Mouse (Mus musculus) retina, adult 2 months (tissue): ENCODE measurements around the gene Cmip.
A peak's percentile ranks its signal among the peaks of the same experiment; 100 is the strongest.
"Not testable (repeated sequence)": the region's sequence is repeated elsewhere in the genome, so short reads cannot be mapped to it uniquely, and the experiment has no call there.

ENCODE experiments used
- DNase-seq: peaks from one replicate; pipeline ENCODE4 v3.0.0-alpha.2; 2012; ENCODE audit warnings: low read depth, low spot score

Gene Cmip

DNA sequence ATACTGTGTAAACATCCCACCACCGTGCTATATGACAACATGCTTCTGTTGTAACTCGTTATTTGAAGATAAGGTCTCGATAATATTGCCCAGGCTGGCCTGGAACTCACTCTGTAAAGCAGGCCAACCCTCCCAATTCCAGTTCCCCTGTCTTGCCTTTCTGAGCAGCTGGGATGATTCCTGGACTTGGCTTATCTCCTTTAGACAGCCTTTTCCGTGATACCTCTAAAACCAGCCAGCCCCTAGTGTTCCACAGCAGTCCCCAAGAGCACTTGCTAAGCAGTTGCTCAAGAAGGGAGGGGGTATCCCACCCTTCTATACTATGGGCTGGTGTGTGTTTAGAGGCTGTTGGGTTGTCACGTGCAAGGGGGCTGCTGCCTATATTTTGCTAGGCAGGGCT lies 165.0 kb downstream of the Cmip start:
- no peak for DNase-seq

DNA sequence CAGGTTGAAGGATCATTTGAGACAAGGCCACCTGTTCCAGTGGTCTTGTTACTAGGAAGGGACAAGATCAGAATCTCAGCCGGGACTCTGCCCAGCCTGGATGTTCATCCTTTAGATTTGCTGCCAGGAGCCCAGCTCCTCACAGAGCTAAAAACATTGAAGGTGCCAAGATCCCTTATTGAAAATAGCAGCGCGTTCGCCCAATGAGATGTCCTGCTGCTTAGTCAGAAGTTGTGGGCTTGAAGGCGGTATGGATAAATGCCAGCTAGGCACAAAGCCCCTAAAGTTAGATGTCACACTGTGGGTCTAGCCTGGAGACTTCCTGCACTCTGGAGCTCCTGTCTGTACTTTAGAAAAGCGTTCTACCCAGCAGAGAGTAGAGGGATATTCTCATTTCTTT lies 165.5 kb downstream of the Cmip start:
- DNase-seq: no peak

DNA sequence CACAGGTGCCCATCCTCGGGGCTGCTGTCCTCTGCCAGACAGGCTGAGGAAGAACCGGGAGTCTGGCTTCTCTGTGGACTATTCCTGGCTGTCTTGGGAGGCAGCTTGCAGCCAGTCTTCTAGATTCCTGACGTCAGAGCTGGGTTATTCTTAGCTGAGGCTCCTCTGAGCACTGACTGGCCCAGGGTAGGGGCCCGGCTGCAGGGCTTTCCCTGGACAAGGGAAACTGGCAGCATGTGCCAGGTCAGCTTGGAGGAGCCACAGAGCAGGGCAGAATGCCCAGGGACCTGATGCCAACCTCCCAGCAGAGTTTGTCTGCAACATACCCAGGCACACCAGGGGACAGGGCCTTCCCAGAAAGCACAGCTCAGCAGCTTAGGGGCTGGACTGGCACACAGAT lies 166.2 kb downstream of the Cmip start:
- DNase-seq: peak; percentile 37

DNA sequence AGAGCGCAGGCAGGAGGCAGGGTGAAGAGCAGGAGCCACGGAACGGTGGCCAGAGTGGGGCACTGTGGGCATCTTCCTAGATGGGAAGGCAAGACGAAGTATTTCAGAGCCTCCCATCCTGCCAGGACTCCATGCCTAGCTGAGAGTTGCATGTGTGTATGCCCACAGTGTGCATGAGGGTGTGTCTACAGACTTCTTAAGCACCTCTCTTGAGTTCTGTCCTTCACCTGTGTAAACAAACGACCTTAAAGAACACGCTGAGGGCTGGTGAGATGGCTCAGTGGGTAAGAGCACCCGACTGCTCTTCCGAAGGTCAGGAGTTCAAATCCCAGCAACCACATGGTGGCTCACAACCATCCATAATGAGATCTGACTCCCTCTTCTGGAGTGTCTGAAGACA lies 171.0 kb downstream of the Cmip start:
- not testable (repeated sequence) for DNase-seq

DNA sequence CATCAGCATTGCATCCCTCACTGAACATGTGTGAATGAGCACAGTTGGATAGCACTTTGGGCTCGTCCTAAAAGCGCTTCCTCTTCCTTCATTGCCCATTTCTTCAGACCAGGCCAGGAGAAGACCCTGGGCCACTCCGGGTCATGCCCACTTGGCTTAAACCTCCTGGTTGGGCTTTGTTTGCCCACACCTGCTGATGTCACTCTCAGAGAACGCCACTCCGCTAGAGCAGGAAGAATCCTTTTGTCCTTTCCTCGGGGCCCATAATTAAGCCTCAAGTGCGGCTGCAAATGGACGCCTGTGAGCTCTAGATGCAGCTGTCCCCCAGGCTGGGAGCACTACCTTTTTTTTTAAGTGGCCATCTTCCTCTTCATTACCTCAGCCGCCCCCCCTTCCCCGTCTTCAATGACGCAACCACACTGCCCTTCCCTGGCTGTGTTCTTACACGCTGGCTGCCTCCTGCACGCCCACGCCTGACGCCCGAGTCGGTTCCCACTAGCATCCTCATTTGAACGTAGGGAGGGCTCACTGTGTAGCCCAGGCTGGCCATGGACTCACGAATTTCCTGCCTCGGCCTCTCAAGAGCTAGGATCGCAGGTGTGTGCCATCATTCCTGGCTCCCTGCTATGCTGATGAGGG lies 171.8 kb downstream of the Cmip start:
- no peak for DNase-seq

DNA sequence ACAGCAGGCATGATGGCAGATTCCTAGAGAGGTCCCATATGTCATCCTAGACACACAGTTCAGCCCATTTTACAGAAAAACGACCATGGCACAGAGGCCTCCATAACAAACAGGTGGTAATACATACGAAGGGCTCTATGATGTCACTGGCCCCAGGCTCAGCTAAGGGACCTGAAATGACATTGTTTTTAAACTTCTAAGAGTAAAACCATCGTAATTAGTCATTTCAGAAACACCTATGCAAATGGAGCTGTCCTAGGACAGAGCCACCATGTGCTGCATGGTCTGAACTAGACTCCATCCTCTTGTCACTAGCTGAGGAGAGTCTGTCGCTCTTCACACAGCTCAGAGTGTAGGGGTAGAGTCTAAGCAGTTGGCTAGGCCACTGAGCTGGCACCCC lies 173.8 kb downstream of the Cmip start:
- no peak for DNase-seq

DNA sequence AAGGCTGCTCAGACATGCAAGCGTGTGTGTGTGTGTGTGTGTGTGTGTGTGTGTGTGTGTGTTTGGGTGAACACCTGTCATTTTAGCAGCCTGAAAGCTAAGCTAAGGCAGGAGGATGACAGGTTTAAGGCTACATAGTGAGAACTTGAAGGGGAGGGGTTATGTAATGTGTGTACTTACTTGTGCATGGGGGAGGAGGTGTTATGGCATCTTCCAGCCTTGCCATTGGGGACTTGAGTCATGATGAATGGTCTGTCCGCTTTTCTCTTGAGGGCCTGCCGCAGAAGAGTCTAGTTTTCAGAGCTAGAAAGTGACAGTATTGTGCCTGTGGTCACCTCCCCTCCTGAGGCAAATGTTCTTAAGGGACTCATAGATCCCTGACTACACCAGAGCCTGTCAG lies 174.7 kb downstream of the Cmip start:
- DNase-seq: no peak

DNA sequence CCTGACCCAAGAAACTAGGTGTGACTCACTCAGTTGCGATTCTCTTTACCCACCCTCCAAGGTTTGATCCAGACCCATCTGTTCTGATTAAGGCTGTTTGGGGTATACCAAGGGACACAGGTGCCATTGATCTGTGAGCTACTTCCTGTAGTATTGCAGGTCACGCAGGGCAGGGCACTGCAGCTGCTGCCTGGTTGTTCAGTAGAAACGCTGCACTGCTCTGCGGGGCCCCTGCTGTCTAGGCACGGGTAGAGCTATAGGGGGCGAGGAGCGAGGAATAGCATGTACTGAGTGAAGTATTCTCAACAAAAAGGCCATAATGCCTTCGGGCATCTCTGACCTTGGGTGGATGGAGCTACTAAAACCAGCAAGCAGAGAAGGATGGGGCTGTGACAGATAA lies 175.2 kb downstream of the Cmip start:
- no peak for DNase-seq

DNA sequence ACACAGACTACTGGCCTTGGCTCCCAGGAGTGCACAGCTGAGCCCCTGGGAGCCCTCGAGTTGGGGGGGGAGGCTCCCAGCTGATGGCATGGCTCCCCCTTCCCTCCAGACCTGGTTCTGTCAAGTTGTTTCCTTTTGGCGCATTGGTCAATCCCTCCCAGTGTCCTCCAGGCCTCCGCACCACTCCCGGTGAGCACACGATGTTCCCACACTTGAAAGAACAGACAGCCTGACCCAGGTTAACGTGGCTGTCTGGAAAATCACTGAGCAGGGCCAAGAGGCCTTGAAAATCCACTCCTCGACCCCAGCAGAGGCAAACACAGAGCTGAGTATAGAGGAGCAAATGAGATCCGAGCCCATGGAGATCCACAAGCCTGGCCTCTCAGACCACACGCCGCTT lies 177.1 kb downstream of the Cmip start:
- no peak for DNase-seq

DNA sequence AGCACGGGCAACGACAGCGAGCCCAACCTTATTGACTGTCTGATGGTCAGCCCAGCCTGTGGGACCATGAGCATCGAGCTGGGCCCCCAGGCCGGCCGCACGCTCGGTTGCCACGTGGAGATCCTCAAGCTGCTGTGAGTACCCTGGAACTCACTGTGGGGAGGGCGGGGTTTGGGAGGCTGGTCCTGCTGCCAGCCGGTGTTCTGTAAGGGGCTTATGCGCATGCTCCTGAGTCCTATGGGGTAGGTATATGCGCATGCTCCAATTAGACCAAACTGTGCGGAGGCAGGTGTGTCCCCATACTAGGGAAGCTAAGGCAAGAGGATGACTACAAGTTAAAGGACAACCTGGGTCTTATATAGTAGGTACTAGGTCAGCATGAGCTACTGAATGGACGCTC lies 179.9 kb downstream of the Cmip start:
- DNase-seq: no peak

DNA sequence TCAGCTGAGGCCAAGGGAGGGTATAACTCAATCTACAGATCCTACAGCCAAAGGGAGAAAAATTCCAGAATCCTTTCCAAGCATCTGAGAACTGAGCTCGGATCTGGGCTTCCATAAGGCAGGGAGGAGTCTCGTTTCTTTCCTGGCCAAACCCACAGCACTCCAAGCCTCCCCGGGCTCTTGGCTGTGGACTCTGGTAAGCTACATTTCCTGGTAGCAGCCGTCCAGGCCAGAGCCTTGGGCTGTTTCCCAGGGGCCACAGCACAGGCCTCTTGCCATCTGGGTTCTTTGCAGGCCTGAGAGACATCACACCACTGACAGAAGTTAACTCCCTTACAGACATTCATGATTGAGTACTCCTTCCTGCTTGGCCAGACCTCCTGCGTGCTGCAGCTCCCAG lies 180.8 kb downstream of the Cmip start:
- DNase-seq: no peak

DNA sequence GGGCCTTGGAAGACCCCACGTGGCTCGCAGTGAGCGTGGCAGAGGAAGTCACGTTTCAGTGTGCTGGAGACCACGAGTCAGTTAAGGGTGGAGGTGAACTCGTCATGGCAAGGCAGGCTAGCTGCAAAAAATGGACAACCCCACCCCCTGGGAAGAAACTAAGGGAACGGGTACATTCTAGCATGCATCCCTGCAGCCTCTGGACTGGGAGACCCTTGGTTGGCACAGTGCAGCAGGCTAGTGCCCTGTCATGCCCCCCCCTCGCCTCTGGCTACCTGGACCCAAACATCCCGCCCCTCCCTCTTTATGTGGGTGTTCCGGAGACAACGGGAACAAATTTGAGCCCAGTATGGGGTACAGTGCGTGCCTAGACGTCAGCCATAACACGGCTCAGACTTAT lies 183.5 kb downstream of the Cmip start:
- no peak for DNase-seq

DNA sequence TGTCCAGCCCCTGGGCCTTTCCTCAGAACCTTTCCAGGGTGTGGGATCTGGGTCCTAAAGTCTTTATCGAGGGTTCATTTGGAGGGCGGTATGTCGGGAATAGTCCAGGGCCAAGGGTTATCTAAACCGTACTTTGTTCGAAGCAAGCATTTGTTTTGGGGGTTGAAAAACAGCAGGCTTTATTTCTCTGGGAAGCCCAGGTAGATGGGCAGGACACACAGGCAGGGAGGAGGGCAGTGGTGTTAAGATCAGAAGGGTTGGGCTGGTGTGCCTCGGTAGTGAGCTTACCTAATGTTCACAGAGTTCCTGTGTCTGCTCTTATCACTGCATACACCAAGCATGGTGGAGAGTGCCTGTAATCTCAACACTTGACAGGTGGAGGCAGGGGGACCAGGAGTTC lies 183.9 kb downstream of the Cmip start:
- no peak for DNase-seq

DNA sequence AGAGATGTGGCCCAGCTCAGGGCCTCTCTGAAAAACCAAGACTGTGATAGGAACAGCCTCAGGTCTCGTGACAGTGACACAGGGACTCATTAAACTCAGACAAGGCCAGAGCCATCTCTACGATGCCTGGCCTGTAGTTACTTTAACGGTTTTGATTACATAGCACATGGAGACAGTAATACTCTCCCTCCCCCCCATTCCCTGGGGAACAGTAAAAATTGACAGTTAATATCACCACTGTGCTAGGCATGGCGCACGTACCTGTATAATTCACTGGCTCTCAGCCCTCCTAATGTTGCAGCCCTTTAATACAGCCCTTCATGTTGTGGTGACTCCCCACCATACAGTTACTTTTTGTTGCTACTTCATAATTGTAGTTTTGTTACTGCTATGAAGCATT lies 188.6 kb downstream of the Cmip start:
- DNase-seq: no peak

DNA sequence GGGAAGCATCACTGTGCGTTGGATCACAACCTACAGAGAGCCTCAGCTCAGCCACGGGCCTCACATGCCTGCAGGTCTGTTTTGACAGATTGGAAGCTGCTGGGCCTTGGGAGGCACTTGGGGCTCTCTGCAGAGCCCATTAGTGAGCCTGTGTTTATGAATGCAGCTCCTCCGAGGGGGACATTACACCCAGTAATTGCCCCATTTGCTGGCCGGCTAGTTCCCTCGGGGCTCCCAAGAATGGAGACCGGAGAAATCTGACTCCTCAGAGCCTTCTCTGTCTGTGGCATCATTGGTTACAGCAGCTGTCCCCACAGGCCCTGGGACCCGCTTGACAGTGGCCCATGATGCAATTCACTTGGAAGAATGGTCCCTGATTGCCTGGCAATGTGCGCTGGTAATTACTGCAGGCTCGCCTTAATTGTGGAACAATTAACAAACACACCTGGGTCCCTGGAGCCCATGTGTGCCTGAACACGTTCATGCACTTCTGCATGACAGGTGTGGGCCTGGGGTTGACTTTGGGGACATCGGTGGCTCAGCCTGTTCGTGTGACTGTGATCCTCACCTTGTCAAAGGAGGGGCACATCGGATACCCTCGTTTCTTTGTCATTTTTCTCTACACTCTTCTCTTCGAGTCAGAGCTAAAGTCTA lies 189.6 kb downstream of the Cmip start:
- DNase-seq: no peak

DNA sequence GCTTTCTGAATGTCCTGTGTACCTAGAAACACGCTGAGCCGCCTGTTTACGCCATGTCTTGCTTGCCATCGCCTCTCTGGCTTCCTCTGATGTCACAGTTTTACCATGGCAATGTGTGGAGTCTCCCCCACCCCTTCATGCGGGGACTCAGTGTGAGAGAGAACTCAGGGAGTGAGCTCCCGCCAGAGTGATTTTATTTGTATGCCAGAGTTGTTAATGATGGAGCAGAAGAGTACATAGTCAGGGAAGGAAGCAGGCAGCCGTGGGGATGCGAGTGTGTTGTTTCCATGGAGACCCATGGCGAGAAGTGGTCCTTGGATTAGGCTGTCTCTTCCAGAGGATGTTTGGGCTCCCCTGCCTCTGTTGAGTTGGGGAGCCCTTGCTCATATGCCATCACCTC lies 194.2 kb downstream of the Cmip start:
- no peak for DNase-seq

DNA sequence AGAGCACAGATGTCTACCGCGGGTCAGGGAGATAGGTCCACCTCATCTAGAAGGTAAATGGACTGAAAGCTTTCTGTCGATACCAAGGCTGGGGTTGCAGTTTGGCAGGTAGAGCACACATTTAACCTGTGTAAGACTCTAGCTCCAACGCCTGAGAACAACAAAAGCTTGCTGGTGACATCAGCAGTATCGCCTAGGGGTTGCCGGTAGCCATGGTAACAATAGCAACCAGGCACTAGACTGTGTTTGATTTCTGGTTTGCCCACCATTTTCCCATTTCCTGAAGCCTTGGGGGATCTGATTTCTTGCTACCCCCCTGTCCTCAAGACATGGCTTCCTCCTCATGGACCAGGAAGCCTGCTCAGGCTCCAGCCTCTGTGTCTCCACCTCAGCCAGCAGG lies 197.1 kb downstream of the Cmip start:
- DNase-seq: no peak

DNA sequence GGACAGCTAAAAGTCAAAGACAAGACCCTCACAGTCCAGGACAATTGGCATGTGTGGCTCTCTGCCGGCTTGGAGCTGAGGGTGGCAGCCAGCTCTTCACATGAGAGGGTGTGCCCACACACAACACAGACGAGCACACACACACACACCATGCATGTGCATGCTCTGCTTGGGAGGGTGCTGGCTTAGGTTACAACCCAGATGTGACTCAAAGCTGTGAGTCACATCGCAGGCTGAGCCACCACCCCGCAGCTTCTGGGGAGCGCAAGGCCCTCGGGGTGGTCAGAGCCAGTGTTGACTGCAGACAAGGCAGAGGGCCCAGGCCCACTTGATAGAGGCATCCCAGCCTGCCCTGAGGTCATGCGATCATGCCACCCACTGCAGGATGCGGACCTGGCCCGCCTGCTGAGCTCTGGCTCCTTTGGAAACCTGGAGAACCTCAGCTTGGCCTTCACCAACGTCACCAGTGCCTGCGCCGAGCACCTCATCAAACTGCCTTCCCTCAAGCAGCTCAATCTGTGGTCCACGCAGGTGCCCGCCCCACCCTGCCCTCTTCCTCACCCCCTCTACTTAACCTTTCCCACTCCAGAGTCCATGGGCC lies 197.8 kb downstream of the Cmip start:
- no peak for DNase-seq

DNA sequence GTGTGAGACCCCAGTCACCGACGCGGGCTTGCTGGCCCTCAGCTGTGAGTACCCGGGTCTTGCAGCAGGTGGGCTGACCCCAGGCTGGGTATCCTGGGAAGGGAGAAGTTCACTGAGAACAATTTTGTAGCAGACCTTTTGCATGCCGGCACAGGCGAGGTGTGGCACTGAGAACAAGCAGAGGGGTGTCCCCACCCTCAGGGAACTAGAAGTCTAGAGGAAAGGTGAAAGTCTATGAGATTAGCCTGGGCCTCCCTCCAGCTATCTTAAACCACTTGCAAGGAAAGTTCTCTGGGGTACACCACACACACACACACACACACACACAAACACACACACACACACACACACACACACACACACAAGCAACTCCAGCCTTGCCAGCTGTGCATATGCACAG lies 198.8 kb downstream of the Cmip start:
- no peak for DNase-seq

DNA sequence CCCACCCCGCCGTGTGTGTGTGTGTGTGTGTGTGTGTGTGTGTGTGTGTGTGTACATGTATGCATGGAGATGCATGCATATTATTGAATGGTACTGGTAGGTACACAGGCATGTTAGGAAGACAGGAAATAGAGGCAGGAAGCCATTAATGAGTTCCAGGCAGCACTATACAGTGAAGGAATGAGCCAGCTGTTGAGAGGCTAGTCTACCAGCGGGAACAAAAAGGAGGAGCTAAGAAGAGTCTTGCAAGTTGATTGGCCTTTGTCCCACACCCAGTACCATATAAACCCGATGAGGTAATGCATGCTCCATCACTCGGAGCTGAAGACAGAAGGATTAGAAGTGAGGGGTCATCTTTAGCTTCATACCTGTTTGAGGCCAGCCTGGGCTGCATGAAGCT lies 201.6 kb downstream of the Cmip start:
- DNase-seq: no peak

DNA sequence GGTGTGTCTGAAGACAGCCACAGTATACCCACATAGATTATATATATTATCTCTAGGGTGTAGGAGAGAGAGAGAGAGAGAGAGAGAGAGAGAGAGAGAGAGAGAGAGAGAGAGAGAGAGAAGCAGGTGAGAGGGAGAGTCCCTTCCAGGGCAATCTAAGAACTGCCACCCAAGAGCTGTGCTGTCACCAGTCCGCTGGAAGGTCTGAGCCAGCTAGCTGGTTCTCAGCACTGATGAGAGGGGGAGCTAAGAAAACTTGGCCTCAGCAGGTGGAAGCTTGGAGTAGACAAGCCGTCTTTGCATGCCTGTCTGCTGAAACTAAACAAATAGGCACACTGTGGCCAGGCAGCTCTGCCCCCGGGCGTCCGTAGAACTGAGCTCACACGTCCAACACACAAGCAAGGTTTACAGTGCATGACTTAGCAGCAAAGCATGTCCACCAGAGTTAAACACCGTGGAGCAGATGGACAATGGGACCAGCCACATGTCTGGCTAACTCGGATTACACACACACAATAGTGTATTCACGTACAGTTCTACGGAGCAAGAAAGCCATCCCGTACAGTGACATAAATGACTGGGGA lies 205.9 kb downstream of the Cmip start:
- DNase-seq: no peak

DNA sequence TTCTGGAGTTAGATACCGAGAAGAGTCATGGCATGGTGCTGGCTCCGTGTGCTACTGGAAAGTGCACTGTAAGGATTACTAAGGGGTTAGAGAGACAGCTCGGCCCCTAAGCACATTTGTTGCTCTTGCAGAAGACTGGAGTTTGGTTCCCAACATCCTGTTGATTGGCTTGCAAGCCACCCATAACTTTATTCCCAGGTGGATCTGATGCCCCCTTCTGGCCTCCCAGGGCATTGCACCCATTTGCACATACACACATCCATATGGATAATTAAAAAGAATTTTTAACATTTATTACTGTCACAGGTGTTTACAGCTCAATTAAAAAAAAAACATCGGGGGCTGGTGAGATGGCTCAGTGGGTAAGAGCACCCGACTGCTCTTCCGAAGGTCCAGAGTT lies 207.7 kb downstream of the Cmip start:
- no peak for DNase-seq

DNA sequence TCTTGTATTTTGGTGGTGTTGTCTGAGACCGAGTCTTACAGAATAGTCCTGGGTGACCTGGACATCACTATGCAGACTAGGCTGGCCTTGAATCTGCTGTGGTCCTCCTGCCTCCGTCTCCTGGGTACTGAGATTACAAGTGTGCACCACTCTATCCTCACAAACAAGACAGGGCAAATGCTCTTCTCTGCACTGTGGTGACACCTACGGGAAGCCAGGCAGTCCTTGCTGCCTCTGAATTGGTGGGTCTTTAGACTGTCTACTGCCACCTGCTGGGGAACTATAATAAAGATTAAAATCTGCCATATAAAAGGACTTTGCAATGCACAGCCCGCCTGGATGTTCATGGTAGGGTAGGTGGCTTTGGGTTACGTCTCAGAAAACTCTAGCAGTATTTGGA lies 208.4 kb downstream of the Cmip start:
- DNase-seq: peak; percentile 44
